Mouse (Mus musculus): ENCODE data around the gene Clcf1.
"Not testable (repeated sequence)": the region's sequence is repeated elsewhere in the genome, so short reads cannot be mapped to it uniquely, and the experiment has no call there.

The Clcf1 gene

DNA sequence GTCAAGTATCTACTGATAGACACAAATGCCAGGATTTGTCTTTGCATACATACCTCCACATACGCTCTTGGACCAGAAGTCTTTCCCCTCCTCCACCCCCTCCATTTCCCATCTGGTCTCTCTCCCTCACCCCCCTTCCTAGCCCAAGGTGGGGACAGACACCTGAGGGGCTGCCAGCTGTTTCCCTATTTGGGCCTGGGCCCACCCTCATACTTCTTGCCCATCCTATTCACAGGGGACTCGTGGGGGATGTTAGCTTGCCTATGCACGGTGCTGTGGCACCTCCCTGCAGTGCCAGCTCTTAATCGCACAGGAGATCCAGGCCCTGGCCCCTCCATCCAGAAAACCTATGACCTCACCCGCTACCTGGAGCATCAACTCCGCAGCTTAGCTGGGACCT, 5.9 kb downstream of the Clcf1 start:
- DNase-seq, result no peak

DNA sequence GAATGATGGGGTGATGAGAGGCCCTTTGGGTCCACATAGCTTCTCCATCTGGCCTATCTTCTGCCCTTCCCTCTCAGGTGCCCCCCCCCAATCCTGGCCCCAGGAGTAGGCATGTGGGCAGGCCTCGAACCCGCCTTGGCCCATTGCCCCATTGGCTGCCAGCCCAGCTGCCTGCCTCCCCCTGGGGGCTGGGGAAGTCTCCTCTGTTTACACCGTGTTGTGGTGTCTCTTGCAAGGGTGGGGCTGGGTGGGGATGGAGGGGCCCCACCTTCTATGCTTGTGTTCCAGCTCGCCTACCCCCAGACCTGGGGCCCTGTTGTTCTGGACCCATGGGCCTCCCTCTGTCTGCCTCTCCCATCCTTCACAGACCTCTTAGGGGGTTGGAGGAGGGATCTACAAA, 6.4 kb downstream of the Clcf1 start:
- no peak for DNase-seq

DNA sequence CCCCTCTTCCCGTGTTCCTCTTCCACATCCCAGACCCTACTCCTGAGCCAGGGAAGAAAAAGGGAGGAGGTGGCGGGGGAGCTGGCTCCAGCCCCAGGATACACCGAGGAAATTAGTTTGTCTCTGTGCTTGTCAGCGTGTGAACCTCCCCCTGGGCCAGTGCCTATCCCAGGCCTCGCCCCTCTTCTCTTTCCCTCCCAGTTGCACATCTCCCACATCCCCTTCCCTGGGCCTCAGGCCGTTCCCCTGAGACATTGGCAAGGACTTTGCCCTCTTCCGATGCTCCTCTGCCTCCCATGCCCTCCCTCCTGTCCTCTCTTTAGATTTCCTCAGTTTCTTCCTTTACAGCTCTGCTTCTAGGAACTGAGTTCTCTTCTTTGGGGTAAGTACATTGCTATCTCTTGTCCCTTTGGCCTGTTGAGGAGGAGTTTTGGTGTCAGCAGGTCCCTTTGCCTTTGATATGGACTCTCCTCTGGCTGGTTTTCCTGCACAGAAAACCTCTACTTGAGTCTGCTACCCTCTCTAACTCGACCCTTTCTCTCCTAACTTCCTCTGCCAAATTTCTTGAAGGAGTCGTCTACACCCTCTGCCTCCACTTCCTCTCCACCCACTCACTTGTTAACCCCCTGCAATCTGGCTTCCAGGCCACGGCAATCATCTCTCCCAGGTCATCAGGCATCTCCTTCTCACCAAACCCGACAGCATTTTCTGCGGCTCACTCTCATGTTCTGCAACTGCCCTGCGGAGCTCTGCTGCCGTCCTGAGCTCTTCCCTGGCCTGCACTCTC, 7.1 kb downstream of the Clcf1 start:
- DNase-seq, result no peak

DNA sequence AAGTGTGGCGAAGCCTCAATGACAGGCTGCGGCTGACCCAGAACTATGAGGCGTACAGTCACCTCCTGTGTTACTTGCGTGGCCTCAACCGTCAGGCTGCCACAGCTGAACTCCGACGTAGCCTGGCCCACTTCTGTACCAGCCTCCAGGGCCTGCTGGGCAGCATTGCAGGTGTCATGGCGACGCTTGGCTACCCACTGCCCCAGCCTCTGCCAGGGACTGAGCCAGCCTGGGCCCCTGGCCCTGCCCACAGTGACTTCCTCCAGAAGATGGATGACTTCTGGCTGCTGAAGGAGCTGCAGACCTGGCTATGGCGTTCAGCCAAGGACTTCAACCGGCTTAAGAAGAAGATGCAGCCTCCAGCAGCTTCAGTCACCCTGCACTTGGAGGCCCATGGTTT, 8.1 kb downstream of the Clcf1 start:
- peak; percentile 59 to 61 for DNase-seq

DNA sequence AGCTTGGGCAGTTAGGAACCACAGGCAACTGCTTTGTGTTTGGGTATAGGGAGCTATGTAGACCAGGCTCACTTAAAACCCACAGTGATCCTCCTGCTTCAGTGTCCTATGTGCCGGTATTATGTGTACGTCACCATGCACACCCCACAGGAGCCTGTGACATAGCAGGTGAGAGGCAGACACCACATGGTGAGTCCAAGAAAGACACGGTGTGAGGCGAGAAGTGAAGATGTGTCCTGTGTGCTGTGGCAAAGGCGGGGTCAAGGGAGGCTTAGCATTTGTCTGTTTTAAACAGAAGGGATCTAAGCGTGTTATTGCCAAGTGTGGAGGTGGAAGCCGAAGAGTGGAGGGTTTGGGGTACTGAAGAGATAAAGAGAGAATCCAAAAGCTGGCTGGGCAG, 12.7 kb downstream of the Clcf1 start:
- no peak for DNase-seq

DNA sequence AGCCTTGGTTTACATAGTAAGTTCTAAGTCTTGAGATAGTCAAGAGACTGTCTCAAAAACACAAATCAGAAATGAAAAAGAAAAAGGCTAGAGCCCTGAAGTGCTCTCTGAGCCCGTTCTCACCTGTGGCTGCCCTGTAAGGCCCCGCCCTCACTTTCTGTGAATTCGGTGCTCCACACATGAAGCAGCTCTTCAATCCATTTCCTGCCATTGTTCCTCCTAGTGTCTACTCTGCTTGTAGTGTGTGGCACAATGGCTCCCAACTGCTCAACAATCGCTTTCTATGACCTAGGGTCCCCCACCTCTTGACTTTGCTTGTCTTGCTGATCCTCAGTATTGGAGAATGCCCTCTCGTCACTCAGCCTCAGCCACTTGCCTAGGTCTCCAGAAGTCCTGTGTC, 13.4 kb downstream of the Clcf1 start:
- no peak for DNase-seq

DNA sequence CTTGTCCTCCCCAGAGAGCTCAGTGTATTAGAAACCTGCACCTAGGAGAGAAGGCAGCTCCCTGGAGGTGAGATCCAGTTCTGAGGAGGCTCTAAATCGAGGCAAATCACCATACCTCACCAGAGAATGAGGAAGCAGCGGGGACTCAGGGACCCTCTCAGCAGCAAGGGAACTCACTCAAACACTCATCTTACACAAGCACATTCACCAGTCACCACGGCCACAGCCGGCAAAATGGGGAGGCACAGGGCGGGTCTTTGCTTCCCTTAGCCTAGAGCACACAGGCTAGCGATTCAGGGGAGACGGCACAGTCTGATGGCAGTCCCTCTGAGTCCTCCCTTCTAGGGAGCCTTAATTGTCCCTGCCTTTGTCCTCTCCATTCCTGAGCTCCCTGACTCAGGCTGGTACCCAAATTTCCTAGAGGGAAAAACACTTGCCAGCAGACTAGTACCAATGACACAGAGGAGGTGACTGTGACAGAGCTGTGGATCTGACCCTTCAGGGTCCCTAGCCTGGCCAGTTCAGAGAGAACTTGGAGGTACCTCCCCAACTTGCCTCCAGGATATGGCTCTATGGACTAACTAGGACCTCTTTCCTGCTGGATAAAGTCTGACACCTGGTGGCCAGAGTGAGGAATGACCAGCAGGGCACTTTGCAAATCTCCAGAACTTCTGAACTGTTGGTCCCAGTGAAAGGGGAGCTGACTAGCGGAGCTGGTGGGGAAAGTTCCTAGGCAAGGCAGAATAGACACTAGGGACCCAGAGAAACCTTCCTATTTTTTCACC, 14.0 kb downstream of the Clcf1 start:
- DNase-seq, result peak; percentile 74 to 79

DNA sequence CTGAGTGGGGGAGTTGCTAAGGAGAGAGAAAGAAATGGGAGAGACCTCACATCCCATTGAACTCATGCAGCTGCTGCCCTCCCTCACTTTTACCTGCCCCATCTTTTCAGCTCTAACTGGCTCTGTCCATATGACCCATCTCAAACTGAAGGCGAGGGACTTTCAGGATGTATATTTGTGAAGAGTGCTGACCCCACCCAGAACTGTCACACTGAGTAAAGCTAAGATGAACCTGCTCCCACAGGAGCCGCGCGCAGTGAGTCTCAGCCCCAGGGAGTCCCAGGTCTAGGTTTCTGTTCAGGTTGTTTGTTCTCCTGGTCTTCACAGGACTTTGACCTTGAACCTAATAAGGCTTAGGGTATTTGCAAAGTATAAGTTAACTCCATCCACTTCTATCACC, 14.9 kb downstream of the Clcf1 start:
- no peak for DNase-seq

DNA sequence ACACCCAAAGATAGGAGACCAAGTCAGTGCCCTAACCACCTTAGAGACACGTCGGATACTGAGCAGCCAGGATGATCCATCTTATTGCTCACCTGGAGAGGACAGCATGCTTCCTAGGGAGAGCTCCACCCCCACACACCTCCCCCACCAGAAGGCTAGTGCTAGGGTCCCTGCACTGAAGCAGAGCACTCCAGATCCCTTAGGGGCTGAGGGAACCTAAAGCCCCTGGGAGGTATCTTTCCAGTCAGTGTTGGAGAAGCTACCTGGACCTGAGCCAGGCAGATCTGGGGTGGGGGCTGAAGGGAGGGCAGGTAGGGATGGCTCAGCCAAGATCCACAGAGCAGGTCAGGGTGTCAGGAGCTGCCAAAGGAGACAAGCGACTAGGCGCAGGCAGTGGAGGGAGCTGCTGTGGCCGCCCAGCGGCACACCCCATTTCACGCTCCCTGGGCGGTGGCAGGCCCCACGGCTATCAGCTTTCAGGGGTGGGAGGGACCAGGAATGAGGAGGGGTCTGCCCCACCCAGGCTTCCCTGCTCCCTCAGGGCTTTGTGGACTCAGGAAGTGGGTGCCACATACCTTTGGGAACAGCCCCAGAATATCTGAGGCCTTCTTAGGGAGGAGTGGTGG, 15.5 kb downstream of the Clcf1 start:
- DNase-seq, result no peak

DNA sequence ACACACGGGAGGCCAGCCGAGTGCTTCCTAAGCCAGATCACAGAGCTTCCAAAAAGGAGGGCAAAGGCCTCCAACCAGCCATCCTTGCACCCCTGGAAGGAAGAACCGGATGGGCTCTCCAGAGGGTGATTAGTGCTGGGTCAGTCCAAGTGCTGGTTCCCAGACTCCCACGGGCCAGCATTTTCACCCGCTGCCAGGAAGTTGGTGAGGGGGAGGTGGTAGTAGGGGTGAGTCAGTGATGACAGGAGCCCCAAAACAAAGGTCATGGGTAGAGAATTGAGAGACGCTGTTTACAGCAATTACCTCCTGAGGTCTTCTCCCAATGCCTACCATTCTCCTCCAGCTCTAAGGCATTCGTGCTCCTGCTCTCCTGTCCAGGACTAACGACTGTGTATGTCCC, 16.4 kb downstream of the Clcf1 start:
- no peak for DNase-seq

DNA sequence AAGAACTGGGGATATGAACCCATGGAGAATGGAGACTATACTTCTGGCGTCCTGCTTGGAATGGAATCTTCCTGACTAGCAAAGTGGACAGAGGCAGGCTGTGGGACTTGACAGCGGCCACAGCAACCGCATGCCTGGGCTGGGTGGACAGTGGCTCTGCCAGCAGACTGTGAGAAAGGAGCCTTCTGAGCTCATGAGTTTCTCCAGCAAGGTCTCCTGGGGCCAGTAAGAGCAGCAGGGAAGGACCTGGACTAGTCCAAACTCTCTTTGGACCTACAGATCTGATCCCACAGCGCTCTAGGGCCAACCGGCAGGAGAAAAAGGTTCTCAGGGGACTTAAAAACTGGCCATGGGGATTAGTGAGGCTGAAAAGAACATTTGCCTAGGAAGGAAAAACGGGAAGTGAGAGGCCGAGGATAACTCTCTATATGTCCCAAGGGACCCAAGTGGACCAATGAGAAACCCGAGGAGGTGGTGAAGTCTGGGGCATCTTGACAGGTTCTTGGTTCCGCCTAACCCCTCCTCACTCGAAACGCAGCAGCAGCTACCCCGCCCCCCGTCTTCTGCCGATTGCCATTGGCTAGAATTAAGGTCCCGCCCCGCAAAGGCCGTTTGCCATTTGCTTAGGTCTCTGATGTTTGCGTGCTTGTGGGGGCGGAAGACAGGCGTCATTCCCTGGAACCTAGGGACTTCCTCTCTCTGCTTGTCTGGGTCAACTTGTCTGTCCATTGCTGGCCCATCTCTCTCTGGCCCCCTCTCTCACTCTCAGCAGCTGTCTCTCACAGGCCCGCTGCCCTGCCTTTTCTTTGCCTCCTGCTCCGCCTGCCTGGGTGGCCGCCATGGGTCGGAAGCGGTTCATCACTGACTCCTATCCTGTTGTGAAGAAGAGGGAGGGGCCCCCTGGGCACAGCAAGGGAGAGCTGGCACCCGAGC, 17.5 kb downstream of the Clcf1 start, which contains the start of gene Pold4:
Gene Pold4, plus strand, starts transcription at position 647 of the 933 bp plus-strand sequence.
- peak; percentile 98 to 99 for DNase-seq

DNA sequence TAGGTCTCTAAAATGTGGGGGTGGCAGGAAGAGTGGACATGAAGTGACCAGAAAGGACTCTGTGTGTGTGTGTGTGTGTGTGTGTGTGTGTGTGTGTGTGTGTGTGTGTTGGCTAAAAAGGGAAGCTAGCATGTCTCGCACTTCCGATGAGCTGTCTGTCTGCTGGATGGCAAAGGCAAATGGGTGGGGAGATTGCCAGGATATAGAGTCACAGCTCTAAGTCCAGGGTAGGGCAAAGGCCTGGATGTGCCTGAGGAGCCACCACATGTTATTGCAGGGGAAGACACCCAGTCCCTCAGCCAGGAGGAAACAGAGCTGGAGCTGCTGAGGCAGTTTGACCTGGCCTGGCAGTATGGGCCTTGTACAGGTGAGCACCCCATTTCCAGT, 18.1 kb downstream of the Clcf1 start:
- DNase-seq, result peak in 1 of 2 experiments; percentile 64

DNA sequence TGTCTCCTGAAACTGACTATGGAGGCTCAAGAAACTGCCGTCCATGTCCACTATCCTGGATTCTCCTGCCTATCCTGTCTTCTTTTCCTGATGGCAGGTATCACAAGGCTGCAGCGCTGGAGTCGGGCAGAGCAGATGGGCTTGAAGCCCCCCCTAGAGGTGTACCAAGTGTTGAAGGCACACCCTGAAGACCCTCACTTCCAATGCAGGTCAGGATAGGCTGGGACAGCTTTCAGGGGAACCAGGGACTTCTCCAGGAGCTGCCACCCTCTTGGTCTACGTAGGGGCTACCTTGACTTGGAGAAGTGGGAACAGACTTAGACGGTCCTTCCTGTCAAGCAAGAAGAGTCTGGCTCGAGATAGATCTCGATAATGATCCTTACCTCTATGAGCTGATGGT, 18.6 kb downstream of the Clcf1 start:
- no peak for DNase-seq

DNA sequence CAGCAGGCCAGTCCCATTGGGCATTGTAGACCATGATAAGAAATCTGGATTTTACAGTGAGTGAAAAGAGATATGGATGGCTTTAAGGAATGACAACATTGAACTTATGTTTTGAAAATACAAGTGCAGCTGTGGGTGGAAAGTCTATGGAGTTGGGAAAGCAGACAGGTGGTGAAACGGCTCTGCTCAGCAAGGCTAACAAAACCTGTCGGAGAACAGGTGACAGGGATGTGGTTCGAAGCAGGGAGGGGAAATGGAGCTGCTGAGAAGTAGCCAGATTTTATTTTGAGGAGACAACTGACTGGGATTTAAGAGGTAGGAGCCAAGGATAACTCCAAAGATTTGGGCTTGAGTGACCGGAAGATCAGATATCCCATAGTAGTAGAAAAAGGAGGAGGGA, 20.5 kb downstream of the Clcf1 start:
- DNase-seq, result no peak

DNA sequence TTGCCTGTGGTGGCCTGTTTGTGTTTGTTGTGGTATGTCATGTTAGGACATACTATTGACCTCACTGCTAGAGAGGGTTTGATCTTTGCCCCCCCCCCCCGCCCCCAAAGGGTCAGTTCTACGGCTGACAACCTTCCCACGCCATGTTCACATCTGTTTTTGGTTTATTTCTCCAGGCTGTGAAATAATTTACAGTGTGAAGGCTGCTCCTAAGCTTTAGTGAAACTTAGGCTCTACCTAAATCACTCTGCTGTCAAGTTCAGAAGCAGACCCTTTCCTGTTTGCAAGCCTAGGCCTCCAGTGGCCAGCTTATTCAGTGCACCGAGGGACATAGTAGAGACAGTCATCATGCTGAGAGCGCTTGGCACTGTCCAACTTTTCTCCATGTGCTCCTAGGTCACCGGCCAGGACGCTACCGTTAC, 26.2 kb downstream of the Clcf1 start:
- no peak for DNase-seq

DNA sequence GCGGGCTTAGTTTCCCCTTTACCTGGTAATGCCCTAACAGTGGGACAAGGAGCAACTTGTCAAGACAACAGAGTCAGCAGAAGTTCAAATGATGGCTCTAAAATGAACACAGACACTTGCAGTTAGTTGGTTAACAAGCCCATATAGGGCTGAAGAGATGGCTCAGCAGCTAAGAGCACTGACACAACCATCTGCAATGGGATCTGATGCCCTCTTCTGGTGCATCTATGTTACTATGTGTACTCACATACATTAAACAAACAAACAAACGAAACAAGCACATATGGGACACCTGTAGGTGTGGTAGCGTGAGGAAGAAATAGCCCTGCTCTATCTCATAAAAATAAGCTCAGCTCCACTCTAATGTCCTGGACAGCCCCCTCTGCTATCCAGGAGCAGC, 28.4 kb downstream of the Clcf1 start:
- DNase-seq, result no peak

DNA sequence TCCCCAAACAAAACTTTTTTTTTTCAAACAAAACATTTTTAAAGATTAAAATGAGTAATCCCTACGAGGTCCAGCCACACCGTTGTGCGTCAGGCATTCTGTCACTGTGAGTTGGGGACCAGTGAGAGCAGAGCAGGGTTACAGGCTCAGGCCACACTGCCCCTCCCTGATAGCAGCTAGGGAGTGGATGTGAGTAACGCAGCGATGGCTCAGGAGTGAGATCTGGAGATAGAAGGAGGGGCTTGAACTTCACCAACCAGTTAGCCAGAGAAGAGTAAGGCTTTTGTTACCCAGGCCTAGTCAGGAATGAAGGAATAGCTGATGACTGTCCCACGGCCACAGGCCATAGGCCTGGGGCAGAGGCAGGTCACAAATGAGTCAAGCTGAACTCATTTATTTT, 30.7 kb downstream of the Clcf1 start:
- no peak for DNase-seq

DNA sequence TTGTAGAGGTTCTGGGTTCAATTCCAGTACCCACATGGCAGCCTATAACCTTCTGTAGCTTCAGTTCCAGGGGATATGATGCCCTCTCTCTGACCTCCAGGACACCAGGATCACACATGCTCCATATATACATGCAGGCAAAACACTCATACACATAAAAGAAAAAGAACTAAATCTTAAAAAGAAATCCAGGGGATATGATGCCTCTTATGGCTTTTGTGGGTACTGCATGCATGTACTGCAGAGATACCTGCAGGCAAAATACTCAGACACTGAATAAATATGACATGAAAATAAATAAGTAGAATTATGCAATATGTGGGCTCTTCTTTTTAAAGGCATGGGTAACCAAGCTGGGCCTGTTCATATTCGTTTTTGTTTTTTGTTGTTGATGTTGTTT, 33.0 kb downstream of the Clcf1 start:
- no peak for DNase-seq

DNA sequence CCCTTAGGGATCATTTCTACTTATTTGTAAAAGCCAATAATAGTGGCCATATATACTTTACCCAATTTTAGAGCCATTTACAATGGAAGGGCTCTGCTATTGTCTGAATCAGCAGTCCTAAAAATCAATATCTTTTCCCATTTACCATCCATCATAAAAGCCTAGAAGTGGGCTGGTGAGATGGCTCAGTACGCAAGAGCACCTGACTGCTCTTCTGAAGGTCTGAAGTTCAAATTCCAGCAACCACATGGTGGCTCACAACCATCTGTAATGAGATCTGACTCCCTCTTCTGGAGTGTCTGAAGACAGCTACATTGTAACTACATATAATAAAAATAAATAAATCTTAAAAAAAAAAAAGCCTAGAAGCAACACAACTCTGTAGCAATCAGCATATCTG, 34.6 kb downstream of the Clcf1 start:
- DNase-seq, result not testable (repeated sequence)

DNA sequence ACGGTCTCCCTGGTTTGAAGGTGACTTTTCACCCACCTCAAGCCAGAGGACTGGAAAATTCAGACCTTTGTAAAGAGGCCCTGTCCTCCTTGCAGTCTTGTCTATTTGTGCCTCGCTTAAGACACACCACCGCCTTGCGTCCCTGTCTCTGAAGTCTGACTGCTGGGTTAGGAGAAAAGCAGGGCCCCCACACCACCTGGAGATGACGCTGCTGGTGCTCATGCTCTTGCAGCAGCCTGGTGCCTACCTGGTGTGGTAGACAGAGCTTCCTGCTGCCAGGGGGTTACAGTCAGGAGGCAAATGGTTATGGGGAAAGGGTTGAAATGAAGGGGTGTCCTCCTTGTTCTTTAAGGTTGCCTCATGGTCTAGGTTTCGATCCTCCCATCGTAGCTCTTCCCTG, 40.2 kb downstream of the Clcf1 start:
- DNase-seq, result no peak

DNA sequence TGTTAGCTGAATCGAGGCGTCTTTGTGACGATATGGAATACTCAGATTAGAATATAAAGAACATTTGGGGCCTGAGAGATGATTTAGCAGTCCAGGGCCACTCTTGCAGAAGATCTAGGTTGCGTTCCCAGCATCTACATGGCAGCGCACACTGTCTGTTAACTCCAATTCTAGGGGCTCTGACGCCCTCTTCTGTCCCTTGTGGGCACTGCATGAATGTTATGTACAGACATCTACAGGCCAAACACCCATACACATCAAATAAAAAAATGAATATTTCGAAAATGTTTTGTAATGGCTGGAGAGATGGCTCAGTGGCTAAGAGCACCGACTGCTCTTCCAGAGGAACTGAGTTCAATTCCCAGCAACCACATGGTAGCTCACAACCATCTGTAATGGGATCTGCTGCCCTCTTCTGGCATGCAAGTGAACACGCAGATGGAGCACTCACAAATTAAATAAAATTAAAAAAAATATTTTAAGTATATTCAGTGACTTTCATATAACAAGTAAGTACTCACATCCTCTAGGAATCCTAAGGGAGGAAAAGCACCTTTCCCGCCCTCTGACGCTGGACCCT, 41.6 kb downstream of the Clcf1 start:
- DNase-seq, result no peak

DNA sequence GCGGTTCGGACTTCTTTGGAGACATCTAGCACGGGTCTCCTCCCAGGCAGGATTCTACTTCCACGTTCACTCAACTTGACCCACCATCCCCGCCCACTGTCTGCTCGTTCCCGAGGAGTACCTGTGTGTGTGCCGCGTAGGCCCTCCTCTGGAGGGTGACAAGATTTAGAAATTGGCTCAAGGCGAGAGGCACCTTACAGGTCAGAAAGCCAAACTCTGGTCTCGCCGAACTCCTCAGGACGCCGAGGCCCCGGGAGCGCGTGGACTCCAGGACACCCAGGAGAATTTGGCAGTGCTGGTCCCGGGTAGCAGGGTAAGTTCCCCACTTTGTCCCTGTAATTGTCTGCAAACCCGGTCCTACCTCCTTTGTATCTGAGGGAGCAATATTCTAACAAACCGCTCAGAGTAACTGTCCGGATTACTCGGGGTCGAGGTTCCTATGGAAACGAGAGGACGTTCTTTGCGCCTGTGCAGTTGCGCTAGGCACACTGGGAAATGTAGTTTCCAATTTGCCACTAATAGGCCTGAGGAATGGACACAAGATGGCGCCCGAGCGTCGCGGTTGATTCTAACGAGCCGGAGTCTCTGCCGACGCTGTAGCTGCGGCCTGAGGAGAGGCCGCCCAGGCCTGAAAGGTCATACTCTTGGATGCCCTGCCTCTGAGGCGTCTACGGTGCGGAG, 43.3 kb downstream of the Clcf1 start:
- DNase-seq, result peak; percentile 92 to 97
